Mouse (Mus musculus) thymus, adult 2 months (tissue): ENCODE data around the gene Slamf7.

Experiments used
- CTCF ChIP-seq: fragments of 200-500 bp; IDR thresholded peaks from 2 replicates; pipeline ENCODE4 v1.5.1; 2012; ENCODE audit warnings: mild to moderate bottlenecking, control low read depth, low read length, moderate library complexity, borderline replicate concordance; ENCODE audit not compliant: control insufficient read depth, poor library complexity, insufficient read depth; ENCODE audit errors: extremely low read depth
- POLR2A ChIP-seq: fragments of 200-500 bp; IDR thresholded peaks from 2 replicates; pipeline ENCODE4 v1.6.1; 2012; ENCODE audit warnings: mild to moderate bottlenecking, low read length, control low read depth, moderate library complexity; ENCODE audit not compliant: control insufficient read depth, poor library complexity, insufficient read depth; ENCODE audit errors: extremely low read depth

GRCm38 (mm10) chr1:171666350-171666749 lies 13.5 kb upstream of the Slamf7 start:
- TF ChIP-seq CTCF = no peak
- no peak for TF ChIP-seq POLR2A
